Mouse (Mus musculus) neural tube, embryonic 12.5 days (tissue): ENCODE results near the gene Fem1b. TPM values are rescaled to one million over a fixed set of nuclear protein-coding genes. Genes with fewer than 3 reads are reported as not detected.

Source experiments
- ATAC-seq: fragments of 200-750 bp; cut with Nextera tagmentation; 2 replicates; pipeline ENCODE4 v1.8.0; 2017; ENCODE audit warnings: low read depth, mild to moderate bottlenecking, moderate TSS enrichment, moderate library complexity; ENCODE audit not compliant: low FRiP score
- H3K27ac ChIP-seq: fragments of 300-500 bp; sonication (generic); 2 replicates; pipeline ENCODE4 v1.5.1; 2016
- H3K27me3 ChIP-seq: fragments of 300-500 bp; sonication (generic); replicated peaks from 2 replicates; pipeline ENCODE4 v1.6.1; 2016; ENCODE audit warnings: mild to moderate bottlenecking
- H3K36me3 ChIP-seq: fragments of 300-500 bp; sonication (generic); 2 replicates; pipeline ENCODE4 v1.6.1; 2016; ENCODE audit warnings: mild to moderate bottlenecking
- H3K4me1 ChIP-seq: fragments of 300-500 bp; sonication (generic); 2 replicates; pipeline ENCODE4 v1.6.1; 2016
- H3K4me2 ChIP-seq: fragments of 300-500 bp; sonication (generic); replicated peaks from 2 replicates; pipeline ENCODE4 v1.6.1; 2016; ENCODE audit warnings: mild to moderate bottlenecking
- H3K4me3 ChIP-seq: fragments of 300-500 bp; sonication (generic); 2 replicates; pipeline ENCODE4 v1.5.1; 2016
- H3K9ac ChIP-seq: fragments of 300-500 bp; sonication (generic); 2 replicates; pipeline ENCODE4 v1.6.1; 2016; ENCODE audit warnings: mild to moderate bottlenecking
- H3K9me3 ChIP-seq: fragments of 300-500 bp; sonication (generic); 2 replicates; pipeline ENCODE4 v1.6.1; 2016; ENCODE audit warnings: mild to moderate bottlenecking
- WGBS: fragments of 180-500 bp; shearing (Covaris S2); methylation state at CpG from one replicate; pipeline ENCODE4 v1.1.7; 2016; 5-methylcytosine and 5-hydroxymethylcytosine counted together
- polyA plus RNA-seq: library from polyadenylated mRNA; unstranded; fragments of >200 nt; fragmentation: Nextera tagmentation; extraction: Ambion mirVana; gene quantifications from 2 replicates; pipeline ENCODE4 v1.2.1, GENCODE M21; 2016

The Fem1b gene
- polyA plus RNA-seq, 1 experiment from 2014 or later = 52.8 TPM

DNA sequence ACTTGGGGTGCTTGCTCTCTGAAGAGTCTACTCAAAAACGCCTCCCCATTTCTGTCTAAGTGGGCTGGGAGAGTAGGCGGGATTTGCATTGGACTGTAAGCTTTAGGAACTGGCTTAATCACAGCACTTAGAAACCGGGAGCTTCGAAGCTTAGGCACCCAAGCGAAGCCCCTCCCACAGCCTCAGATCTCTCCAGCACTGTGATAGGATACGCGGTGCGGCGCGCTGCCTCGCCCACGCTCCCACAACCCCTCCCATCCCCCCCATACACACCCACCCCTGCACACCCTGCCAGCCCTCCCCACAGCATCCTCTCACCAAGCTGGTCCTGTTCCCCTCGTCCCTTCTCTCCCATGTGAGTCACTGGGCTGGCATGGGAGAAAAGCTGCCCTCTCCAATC lies 48.3 kb downstream of the Fem1b start:
- Histone ChIP-seq H3K4me1 (no peaks in the 10 kb centered on the region), H3K9me3 (no peaks in the 10 kb centered on the region), H3K27ac (no peak overlapping the region), H3K4me2 (peak overlapping the region; percentile 33), H3K4me3 (no peak overlapping the region), H3K9ac (no peak overlapping the region), H3K27me3 (no peaks in the 10 kb centered on the region), H3K36me3 (no peaks in the 10 kb centered on the region)
- WGBS = 19% methylated on average over 13 of the region's 13 CpGs
- no peak for ATAC-seq

DNA sequence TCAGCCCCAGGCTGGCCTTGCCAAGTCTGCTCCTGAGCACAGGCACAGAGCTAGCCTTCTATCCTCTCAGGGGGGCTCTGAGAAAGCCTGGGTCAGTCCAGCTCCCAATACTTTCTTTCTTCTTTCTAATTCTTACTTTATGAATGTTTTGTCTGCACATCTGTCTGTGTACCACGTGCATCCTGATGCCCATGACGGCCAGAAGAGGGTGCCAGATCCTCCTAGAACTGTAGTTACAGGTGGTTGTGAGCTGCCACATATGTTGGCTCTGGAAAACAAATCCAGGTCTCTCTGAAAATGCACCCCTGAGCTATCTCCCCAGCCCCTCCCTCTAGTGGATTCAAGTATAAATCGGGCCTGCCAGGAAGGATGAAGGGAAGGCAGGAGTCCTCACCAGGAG lies 52.1 kb downstream of the Fem1b start:
- Histone ChIP-seq H3K27ac (no peak overlapping the region), H3K4me1 (no peaks in the 10 kb centered on the region), H3K4me2 (no peak overlapping the region), H3K36me3 (no peaks in the 10 kb centered on the region), H3K4me3 (no peak overlapping the region), H3K9ac (no peak overlapping the region), H3K9me3 (no peaks in the 10 kb centered on the region), H3K27me3 (no peaks in the 10 kb centered on the region)
- WGBS = 49% methylated on average over 3 of the region's 3 CpGs
- ATAC-seq = no peak

DNA sequence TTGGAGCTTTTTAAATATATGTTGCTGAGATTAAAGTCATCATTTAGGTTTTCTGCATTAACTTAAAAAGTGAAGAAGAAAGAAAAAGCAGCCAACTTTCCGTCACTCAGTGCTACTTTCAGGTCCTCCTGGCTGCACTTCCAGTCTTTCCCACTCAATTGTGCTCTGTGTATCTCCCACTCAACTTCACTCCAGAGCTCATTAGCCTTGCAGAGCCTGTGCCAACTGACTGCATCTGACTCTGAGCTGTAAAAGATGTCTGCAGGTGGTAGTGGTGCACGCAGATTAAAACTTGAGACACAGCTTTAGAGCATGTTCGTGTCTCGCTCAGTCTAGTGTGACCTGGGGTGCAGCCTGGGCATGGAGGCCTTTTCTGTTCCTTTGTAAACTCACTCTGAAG lies 53.4 kb downstream of the Fem1b start:
- H3K27ac ChIP-seq = no peak overlapping the region
- no peaks in the 10 kb centered on the region for H3K9me3 ChIP-seq
- no peaks in the 10 kb centered on the region for H3K4me1 ChIP-seq
- no peaks in the 10 kb centered on the region for H3K27me3 ChIP-seq
- no peaks in the 10 kb centered on the region for H3K36me3 ChIP-seq
- no peak overlapping the region for H3K9ac ChIP-seq
- WGBS = 85% methylated on average over 4 of the region's 4 CpGs
- H3K4me2 ChIP-seq = no peak overlapping the region
- H3K4me3 ChIP-seq = no peak overlapping the region
- no peak for ATAC-seq

DNA sequence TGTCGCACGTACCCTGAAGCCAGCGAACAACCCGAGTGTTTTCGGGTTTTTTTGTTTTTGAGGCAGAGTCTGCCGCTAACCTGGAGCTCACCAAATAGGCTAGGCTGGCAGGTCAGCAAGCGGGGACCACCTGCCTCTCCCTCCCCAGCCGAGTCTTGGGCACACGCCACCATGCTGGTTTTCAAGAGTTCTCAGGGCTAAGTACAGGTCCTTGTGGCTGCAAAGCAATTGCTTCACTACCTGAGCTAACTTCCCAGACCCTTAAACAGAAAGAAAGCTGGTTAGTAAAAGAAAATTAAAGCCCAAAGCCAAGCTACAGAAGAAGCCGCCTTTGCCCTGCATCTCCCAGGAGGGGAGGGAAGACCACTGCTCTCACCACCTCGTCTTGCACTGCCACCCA lies 61.4 kb downstream of the Fem1b start:
- Histone ChIP-seq H3K27me3 (no peaks in the 10 kb centered on the region), H3K36me3 (no peaks in the 10 kb centered on the region), H3K4me2 (no peak overlapping the region), H3K9me3 (no peaks in the 10 kb centered on the region), H3K27ac (no peak overlapping the region), H3K4me3 (no peak overlapping the region), H3K9ac (no peak overlapping the region), H3K4me1 (no peaks in the 10 kb centered on the region)
- 84% methylated on average over 11 of the region's 11 CpGs for WGBS
- ATAC-seq = no peak

DNA sequence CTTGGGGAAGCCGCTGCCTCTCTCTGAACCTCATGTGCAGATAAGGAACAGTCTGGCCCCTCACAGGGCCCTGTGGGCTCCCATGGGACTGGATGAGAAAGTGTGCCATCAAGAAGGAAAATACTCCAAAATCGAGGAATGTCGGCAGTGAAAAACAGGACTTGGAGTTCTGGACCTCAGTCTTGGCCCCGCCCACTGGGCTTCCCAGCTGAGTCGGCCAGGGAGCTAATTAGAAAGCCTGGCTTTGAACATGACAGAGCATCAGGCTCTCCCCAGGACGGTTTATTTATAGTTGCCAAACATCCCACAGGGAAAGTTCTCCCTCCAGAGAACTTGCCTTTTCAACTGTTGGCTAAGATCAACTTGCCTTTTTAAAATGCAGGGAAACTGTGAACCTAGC lies 62.1 kb downstream of the Fem1b start:
- Histone ChIP-seq H3K4me1 (no peaks in the 10 kb centered on the region), H3K4me3 (no peak overlapping the region), H3K27ac (no peak overlapping the region), H3K4me2 (no peak overlapping the region), H3K27me3 (no peaks in the 10 kb centered on the region), H3K36me3 (no peaks in the 10 kb centered on the region), H3K9ac (no peak overlapping the region), H3K9me3 (no peaks in the 10 kb centered on the region)
- ATAC-seq = no peak
- WGBS = 64% methylated on average over 6 of the region's 6 CpGs

DNA sequence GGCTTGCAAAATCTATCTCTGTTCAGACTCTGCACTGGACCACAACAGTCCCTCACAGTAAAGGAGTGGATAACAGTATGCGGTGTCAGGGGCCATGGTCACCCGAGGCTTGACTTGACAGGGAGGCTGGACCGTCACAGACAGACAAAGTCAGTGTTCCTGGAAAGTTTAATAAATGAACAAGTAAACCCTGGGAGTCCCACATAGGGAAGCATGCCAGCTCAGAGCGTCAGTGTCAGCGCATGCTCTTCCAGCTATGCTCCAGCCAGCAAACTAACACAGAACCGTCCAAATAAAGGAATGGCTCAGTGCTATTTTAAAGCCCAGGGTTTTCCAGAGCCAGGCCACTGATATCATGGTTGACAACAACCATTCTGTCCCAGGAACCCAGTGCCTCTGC lies 65.1 kb downstream of the Fem1b start:
- no peak for ATAC-seq
- Histone ChIP-seq H3K4me2 (no peak overlapping the region), H3K27me3 (no peaks in the 10 kb centered on the region), H3K9me3 (no peaks in the 10 kb centered on the region), H3K4me3 (no peak overlapping the region), H3K4me1 (no peaks in the 10 kb centered on the region), H3K9ac (no peak overlapping the region), H3K27ac (no peak overlapping the region), H3K36me3 (no peaks in the 10 kb centered on the region)
- 80% methylated on average over 6 of the region's 6 CpGs for WGBS

DNA sequence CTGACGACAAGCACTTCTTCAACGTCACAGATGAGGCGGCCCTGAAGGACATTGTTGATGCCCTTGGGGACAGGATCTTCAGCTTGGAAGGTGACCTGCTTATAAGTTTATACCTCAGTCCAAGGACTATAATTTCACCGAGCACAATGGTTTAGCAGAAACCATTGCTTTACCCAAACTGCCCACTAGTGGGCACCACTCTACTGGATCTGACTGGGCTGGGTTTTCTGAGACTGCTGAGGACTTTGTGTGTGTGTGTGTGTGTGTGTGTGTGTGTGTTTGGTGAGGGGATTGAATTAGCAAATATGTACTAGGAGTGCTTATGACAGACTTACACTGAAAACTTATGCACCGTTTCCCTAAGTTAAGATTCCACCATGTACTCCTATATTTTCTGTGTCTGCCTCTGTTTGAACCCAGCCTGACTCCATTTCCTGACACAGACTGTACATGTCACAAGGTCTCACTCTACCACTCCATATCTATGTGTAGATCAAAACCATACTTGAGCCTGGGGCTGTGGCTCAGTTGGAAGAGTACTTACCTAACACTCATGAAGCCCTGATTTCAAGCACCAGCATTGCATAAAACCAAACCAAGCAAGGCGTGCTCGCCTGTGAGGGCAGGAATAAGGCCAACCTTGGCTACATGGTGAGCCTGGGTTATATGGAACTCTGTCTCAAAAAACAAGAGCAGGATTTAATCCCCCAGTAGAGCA lies 67.0 kb downstream of the Fem1b start:
- H3K4me1 ChIP-seq = no peaks in the 10 kb centered on the region
- no peak overlapping the region for H3K4me2 ChIP-seq
- ATAC-seq = no peak
- WGBS = 63% methylated on average over 7 of the region's 7 CpGs
- H3K36me3 ChIP-seq = no peaks in the 10 kb centered on the region
- no peak overlapping the region for H3K4me3 ChIP-seq
- no peak overlapping the region for H3K9ac ChIP-seq
- H3K27ac ChIP-seq = no peak overlapping the region
- no peaks in the 10 kb centered on the region for H3K27me3 ChIP-seq
- H3K9me3 ChIP-seq = no peaks in the 10 kb centered on the region

Other genes starting within 250 kb of the Fem1b start
- 2.0 TPM in 2 replicates for gene Itga11, start 134.1 kb downstream of the Fem1b start, polyA plus RNA-seq
- gene Cln6, start 26.9 kb upstream of the Fem1b start, polyA plus RNA-seq = 7.8 and 9.7 TPM in 2 replicates
- gene Calml4, start 46.1 kb upstream of the Fem1b start, polyA plus RNA-seq = 2.0 and 3.5 TPM in 2 replicates
- gene Pias1, start 176.0 kb upstream of the Fem1b start, polyA plus RNA-seq = 56.5 and 64.5 TPM in 2 replicates